Mouse (Mus musculus) adrenal gland, postnatal 4 days (tissue): ENCODE measurements at regions not wholly inside any gene's neighbourhood (a gene's known extent, or its start where the extent isn't known, plus 50 kb on each side); places are given as distances from the start of the nearest gene placed in this dataset.

Source experiments
- DNase-seq, 2 experiments: peaks; one replicate each; pipeline ENCODE4 v3.0.0; 2021 to 2022; ENCODE audit warnings: low spot score in 2 of 2, mixed read lengths in 2 of 2

- no peak for DNase-seq
Observed at GRCm38 (mm10) chr5:46092549-46092948, 235.1 kb upstream of the Lcorl start.

DNA sequence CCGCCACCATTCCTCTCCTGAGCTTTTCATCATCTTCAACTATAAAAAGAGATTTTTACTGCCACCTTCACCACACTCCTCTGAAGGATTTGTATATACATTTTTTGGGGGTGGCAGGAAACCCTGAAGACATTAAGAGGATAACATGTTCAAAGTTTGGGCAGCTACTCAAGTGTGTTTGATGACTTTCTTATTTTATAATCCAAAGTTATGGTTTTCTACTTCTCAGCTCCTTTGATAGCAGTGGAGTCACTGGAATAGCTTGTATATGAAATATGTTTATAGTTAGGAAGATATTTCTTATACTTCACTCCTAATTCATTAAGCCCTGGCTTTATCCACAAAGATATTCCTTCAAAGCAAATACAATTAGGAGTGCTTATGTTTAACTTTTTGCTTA is 229.5 kb upstream of the Lcorl start:
- no peak for DNase-seq

DNA sequence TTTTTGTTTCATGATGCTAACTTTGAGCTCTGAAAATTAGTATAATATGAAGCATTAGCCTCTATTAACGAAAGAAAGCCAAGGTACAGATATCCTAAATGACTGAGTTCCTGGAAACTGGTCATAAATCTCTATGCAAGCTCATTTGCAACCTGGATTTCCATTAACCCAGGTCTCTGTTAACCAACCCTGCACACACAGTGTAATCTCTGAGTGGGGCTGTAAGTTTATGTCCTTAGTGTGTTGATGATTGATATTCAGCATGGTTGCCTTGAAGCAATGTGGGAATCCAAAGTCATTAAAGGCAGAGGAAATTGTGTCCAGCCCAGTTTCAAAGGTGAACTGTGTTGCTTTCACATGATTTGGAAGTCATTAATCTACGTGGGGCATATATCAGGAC is 225.9 kb upstream of the Lcorl start:
- DNase-seq, result no peak

DNA sequence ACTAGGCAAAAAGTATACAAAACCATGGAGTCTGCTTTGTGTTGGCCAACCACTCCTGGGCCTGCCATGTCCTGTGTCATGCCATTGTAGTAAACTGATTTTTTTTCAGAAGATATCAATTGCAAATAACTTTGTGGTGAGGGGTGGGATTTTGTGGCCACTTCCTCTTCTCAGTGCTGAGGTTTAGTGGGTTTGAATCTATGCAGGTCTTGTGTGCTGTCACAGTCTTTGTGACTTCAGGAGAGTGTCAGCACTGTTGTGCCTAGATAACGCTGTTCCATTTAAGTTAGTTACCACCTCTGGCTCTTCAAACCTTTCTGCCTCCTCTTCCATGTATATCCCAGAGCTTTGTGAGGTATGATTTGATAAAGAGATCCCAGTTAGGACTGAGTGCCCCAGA is 216.3 kb upstream of the Lcorl start:
- no peak for DNase-seq

DNA sequence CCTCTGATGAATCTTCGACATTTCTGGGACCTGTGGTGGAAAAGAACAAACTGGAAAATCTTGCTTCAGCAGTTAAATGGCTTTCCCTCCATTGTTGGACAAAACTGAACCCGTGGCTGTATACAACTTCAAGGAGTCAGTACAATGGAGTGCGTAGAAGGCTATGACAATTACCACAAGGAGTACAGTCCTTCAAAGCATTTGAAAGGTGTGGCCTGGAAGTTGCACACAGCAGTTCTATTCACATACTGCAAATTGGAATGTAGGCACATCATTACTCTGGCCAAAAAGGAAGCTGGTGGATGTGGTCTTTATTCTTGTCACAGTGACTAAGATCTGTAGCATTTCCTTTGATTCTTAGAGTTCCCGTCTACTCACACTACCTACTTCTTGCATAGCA is 215.7 kb upstream of the Lcorl start:
- DNase-seq, result no peak

- no peak for DNase-seq
Observed at GRCm38 (mm10) chr5:46059910-46060309, 202.5 kb upstream of the Lcorl start.

DNA sequence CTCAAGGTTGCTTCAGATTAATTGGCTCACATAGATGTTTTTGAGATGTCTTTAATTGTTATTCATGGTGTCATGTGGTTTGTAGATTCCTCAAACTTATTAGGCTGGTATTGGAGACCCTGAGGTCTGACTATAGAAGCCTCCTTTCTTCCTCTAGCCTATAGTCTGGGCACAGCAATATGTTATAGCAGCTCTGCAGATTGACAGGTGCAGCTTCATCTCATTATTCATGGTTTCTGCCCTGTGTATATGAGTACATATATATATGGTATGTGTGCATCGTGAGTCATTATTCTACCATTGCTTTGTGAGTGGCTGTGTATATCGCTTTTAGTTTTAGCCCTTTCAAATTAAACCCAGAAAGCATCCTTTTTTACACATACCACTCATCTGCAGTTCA is 197.4 kb upstream of the Lcorl start:
- no peak for DNase-seq

GRCm38 (mm10) chr5:46042684-46043348 is 185.4 kb upstream of the Lcorl start:
- no peak for DNase-seq

GRCm38 (mm10) chr5:46033008-46033676 is 175.7 kb upstream of the Lcorl start:
- DNase-seq, result peak; percentile 7 to 16

DNA sequence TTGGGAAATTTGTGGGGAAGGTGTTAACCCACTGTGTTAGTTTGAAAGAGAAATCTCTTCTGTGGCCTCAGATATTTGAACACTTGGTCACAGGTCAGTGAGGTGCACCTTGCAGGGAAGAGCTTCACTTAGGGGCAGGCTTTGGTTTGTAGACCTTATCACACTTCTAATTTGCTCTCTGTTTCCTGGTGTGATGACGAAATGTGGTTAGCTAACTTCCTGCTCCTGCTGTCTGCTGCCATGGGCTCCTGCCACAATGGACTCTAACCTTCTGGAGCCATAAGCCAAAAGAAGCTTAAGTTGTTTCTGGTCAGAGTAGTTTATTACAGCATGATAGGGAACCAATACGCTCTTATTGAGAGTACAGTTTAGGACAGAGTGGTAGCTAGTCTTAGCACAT is 174.8 kb upstream of the Lcorl start:
- DNase-seq, result no peak

GRCm38 (mm10) chr5:46024138-46024537 is 166.7 kb upstream of the Lcorl start:
- DNase-seq, result no peak

- DNase-seq, result no peak
Observed at GRCm38 (mm10) chr5:46023456-46023855, 166.0 kb upstream of the Lcorl start.

GRCm38 (mm10) chr5:46022047-46022422 is 164.6 kb upstream of the Lcorl start:
- no peak for DNase-seq

DNA sequence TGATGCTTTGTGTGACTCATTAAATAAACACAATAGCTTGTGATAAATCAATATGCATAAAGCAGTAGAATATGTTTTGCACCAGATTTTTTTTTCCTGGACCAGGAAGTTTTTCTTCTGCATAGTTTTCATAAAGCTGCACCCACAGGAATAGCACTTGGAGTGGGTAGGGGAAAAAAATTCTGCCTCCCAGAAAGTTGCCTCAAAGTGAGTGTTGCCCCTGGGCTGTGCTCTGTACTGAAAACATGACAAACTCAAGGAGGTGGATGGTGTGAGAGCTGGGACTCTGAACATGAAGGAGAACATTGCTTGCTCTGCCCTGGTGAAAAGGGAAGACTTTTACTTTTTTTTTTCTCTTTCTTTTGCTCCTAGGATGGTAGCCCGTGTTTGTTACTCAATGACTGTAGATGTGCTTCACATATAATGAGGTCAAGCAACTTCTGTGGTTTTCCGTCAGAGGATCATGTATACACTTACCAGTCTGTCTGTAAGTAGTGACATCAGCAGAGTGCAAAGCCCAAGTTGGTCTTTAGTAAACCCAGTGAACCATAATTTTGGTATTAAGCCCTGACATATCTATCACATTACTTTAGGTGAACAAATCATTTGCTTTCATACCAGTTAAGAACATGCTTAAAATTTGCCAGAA is 164.1 kb upstream of the Lcorl start:
- DNase-seq, result no peak

DNA sequence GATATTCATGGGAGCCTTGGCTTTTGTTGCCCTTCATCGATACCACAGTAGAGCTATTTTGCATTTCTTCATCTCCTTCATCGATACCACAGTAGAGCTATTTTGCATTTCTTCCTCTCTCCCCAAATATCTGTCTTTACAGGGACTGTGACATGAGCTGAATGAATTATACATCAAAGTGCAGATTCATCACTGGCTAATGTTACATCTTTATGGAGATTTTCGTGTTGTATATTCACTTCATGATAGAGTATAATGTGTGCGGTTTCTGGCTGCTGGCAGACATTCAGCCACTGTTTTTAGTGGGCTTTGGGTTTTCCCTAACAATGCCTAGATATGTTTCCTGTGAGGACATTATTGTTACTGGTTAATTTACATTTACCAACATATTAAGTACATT is 162.8 kb upstream of the Lcorl start:
- DNase-seq, result no peak

GRCm38 (mm10) chr5:46007446-46007845 is 150.0 kb upstream of the Lcorl start:
- DNase-seq, result no peak

GRCm38 (mm10) chr5:46006691-46007090 is 149.3 kb upstream of the Lcorl start:
- no peak for DNase-seq

GRCm38 (mm10) chr5:46006228-46006627 is 148.8 kb upstream of the Lcorl start:
- DNase-seq, result no peak

DNA sequence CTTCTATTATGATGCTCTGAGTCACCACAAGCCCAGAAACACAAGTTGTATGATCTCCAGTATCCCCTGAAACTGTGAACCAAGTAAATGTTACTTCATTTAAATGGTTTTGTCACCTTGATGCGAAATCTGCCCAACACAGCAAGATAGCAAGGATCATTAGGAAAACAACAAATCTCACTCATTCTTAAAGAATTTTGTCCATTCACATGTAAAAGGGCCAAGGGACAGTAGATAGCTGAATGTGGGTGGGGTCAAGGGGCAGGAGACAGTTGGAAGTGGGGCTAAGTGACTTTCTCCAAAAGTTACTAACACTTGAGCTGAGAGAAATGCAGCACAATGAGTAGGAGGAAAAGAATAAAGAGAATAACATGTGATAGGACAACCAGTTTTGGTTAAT is 148.2 kb upstream of the Lcorl start:
- DNase-seq, result no peak

GRCm38 (mm10) chr5:46002011-46002410 is 144.6 kb upstream of the Lcorl start:
- no peak for DNase-seq

GRCm38 (mm10) chr5:45957766-45958165 is 100.4 kb upstream of the Lcorl start:
- DNase-seq, result no peak

GRCm38 (mm10) chr5:45943970-45944369 is 86.6 kb upstream of the Lcorl start:
- DNase-seq, result no peak

GRCm38 (mm10) chr5:45932970-45933369 is 75.6 kb upstream of the Lcorl start:
- DNase-seq, result no peak
